Mouse (Mus musculus): ENCODE data around the gene Hephl1. TPM values are rescaled to one million over a fixed set of nuclear protein-coding genes. Genes with fewer than 3 reads are reported as not detected.

Gene Hephl1
- total RNA-seq, 2 experiments from 2014 or later: not detected

DNA sequence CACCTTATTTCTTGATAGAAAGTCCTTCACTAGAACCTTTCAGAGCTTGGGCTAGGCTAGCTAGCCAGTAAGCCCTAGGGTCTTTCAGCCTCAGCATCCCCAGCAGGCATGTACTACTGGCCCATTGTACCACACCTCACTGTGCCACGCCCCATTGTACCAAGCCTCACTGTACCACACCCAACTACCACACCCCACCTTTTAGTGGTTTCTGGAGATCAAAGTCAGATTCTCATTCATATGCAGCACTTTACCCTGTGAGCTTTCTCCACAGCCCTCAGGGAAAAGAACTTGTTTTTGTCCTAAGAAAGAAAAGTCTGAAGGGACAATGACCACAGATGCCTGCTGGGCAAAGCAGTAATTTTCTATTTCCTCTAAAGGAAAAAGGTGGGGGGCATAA is 88.9 kb downstream of the Hephl1 start:
- ATAC-seq (replicated peaks; ENCODE audit: low FRiP score, low TSS enrichment, poor library complexity, severe bottlenecking): no peak

DNA sequence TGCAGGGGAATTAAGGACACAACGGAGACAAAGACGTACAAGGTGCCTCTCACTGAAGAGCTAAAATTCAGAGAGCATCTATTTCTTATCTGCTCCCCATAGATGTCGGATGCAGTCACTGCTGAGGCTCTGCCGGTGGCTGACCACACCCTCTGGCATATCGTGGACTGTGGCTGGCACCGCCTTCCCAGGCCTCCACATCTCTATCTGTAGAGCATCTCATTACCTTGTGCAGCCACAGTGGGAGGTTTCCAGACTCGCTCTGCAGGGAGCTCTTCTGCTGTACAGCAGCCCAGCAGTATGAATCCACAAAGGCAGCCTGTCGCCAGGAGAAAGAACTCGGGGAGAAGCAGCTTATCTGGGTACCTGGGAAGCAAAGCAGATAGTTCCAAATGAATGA is 90.8 kb downstream of the Hephl1 start:
- ATAC-seq (replicated peaks; ENCODE audit: low FRiP score, low TSS enrichment, poor library complexity, severe bottlenecking): peak; percentile 80

DNA sequence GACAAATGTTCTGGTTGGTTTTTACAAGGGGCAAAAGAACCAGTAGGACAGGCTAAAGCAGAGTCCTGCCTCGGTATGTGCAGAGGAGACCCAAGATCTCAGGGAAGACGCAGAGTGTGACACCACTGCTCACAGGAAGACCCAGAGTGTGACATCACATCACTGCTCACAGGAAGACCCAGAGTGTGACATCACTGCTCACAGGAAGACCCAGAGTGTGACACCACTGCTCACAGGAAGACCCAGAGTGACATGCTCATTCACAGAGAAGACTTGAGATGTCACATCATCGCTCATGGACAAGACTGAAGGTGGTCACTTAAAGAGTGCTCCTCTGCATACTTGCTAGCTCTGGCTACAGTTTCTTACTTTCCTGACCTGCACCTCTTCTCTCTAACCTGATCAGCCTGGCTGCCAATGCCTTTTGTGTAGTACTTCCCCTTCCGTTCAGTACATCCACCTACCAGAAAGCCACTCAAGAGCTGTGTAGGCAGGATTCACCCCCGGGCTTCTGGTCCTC is 91.3 kb downstream of the Hephl1 start:
- no peak for ATAC-seq (replicated peaks; ENCODE audit: low FRiP score, low TSS enrichment, poor library complexity, severe bottlenecking)

DNA sequence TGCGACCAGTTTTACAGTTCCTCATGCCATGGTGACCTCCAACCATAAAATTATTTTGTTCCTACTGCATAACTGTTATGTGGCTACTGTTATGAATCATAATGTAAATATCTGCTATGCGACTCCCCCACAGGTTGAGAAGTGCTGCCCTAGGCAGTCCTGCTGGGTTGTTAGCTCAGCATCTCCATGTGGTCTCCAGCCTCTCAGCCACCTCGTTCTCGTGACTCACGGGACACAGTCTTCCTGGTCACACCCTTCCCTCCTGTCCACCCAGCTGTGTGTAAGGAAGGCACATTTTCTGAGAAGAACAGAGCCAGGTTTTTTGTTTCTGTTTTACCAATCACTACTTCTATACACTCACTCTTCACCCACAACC is 93.2 kb downstream of the Hephl1 start:
- no peak for ATAC-seq (replicated peaks; ENCODE audit: low FRiP score, low TSS enrichment, poor library complexity, severe bottlenecking)

DNA sequence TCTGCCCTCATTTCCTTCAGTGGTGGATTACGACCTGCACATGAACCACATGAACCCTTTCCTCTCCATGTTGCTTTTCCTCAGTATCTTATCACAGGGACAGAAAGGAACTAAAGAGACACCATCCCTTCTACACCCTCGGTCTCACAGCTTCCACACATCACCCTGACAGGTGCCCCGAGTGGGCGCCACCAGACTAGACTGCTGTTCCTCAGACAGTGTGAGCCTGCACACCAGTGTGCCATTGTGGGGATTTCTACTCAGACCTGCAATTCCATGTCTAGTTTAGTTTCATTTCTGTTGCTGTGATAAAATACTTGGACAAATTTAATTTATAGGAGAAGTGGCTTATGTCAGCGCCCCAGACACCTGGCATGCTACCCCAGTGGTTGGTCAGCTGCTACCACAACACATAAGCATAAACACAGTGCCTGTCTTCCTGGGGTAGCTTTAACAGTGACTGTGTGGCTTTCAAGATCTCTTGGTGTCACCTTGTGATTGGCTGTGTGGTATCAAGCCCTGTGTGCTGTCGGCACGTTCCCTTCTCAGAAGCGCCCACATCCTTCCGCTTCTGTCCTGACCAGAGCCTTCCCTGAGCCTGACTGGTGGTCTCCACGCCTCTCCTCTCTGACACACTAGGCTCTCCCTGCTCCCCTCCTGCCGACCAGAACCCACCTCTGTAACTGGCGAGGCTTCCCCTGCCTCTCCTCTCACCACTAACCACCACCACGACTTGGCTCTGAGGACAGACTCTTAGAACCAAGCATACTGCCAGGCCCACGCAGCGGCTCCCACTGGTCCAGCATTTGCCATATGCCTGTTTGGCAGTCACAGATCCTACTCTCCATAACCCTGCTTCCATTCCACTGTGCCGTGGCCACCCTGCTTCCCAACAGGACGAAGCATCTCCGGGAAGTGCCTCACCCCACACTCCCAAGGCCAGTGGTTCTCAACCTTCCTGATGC is 93.8 kb downstream of the Hephl1 start:
- peak; percentile 75 for ATAC-seq (replicated peaks; ENCODE audit: low FRiP score, low TSS enrichment, poor library complexity, severe bottlenecking)

DNA sequence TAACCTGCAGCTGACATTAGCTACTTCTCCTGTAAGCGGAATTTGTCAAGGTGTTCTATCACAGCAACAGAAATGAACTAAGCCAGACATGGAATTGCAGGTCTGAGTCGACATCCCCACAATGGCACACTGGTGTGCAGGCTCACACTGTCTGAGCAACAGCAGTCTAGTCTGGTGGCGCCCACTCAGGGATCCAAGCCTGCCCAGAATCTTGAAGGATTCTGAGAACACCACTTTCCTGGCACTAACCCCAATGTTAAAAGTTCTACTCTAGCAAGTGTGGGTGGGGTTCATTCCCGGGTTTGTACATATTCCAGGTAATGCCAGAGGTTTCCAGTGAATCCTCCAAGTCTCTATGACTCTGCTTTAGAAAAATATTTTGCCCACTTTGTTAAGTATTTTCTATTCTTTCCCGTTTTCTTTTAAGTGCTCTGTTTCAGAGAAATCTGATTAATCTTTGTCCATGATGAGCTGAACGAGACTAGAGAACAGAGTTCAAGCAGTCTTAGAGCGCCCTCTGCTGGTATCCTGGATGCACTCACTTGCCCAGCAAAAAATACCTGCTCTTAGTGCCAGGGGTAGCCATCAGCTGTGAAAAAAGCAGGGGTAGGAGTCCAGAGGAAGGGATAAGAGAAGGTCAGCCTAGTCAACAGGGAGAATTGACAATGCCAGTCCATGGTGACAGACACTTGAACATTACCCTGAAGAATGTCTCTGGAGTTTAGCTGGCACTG is 96.5 kb downstream of the Hephl1 start:
- ATAC-seq (replicated peaks; ENCODE audit: low FRiP score, low TSS enrichment, poor library complexity, severe bottlenecking): peak; percentile 63

DNA sequence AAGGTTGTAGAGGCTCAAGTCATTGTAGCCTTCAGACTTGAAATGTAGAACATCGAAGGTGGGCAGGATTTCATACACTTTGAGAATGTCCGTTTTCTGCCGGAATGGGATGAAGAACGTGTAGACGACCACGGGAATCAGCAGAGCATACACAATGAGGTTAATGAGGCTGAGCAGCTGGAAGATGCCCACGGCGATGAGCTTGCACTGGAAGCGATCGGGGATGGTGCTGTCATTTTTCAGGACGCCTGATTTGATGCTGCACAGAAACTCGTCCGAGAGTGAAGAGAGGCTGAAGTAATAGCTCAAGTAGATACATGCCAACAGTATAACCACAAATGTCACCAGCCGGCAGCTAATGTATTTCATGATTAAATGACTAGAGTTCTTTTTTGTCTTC is 104.3 kb downstream of the Hephl1 start:
- ATAC-seq (replicated peaks; ENCODE audit: low FRiP score, low TSS enrichment, poor library complexity, severe bottlenecking): no peak

DNA sequence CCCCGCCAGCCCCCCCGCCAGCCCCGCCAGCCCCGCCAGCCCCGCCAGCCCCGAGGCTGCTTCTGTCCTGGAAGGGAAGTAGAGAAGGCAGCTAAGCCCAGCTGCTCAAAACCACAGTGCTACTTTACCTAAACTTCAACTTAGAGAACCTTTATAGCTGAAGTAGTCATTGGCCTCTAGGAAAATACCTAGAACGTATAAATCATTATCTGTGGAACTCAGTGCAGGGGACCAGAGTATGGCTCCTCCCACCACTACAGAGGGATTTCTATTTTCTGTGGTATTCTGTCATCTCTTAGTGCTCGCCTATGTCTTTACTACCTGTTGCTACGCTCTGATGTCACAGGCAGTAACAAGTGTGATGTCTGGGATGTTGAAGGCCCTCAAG is 107.6 kb downstream of the Hephl1 start:
- no peak for ATAC-seq (replicated peaks; ENCODE audit: low FRiP score, low TSS enrichment, poor library complexity, severe bottlenecking)

DNA sequence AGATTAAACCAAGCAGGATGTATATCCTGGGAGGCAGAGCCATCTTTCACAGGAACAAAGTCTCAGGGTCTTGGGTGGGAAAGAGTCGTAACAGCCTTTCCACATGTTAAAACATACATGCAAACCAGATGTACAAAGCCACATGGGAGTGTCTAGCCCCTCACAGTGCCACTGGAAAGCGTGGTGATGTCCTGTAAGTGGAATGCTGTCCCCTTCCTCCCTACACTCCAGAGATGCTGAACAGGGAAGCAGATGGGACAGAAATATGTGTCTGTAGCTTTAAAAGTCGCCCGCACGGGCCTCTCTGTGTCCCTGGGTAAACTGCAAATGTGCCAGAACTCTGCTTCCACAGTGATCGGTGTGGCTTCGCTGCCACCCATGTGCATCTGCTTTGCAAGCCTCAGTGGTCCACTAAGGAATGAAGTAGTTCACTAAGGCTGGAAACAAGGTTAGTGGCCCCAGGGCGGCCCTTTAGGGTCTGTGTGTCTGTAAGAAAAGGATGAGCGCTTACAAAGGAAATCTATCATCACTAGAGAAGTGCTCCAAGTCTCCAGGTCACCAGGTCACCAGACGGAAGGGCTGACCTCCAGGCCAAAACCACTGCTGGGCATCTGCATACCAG is 108.1 kb downstream of the Hephl1 start:
- no peak for ATAC-seq (replicated peaks; ENCODE audit: low FRiP score, low TSS enrichment, poor library complexity, severe bottlenecking)

DNA sequence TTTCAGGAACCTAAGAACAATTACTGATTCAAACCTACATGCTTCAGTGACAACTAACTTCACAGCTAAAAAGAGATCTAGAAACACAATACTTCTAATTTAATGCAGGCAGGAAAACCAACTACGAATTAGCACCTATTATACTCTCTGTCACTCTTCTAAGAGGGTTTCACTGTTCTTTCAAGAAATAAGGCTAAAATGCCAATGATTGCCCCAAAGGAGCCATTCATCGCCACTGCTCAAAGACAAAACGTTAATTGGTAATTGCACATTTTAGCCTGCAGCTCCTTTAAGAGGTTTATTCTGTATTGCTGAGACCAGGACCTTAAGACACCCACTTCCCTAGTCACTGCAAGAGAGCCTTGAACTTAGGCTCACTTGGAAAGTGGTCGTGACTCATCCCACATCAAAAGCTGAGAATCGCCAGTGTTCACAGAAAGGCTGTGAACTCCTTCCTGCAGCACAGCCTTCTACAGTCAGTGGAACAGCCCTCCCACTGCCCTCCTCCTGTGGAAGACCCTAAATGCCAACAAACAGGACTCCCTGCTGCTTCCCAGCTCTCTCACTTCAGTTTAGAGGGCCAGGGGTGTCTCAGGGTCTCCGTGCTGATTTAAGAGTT is 108.8 kb downstream of the Hephl1 start:
- no peak for ATAC-seq (replicated peaks; ENCODE audit: low FRiP score, low TSS enrichment, poor library complexity, severe bottlenecking)

Other genes with a start within 250 kb of the Hephl1 start
- gene Izumo1r, start 208.2 kb downstream of the Hephl1 start, total RNA-seq (2014; fragmentation: Nextera tagmentation): 1.9 TPM in 1 of 2 replicates, not detected in the other
- gene Izumo1r, start 208.2 kb downstream of the Hephl1 start, total RNA-seq (2017): not detected in 2 replicates
- 3.9 and 19.7 TPM in 2 replicates for gene Panx1, start 66.6 kb downstream of the Hephl1 start, total RNA-seq (2014; fragmentation: Nextera tagmentation)
- 5.2 and 5.4 TPM in 2 replicates for gene Panx1, start 66.6 kb downstream of the Hephl1 start, total RNA-seq (2017)
- gene Vstm5, start 126.9 kb upstream of the Hephl1 start, total RNA-seq (2014; fragmentation: Nextera tagmentation): 3.0 and 3.4 TPM in 2 replicates
- 0.88 and 1.5 TPM in 2 replicates for gene Vstm5, start 126.9 kb upstream of the Hephl1 start, total RNA-seq (2017)
- 26.1 and 33.5 TPM in 2 replicates for gene Med17, start 167.8 kb upstream of the Hephl1 start, total RNA-seq (2014; fragmentation: Nextera tagmentation)
- 28.2 and 37.4 TPM in 2 replicates for gene Med17, start 167.8 kb upstream of the Hephl1 start, total RNA-seq (2017)
- 439 and 454 TPM in 2 replicates for gene Taf1d, start 194.1 kb upstream of the Hephl1 start, total RNA-seq (2014; fragmentation: Nextera tagmentation)
- gene Taf1d, start 194.1 kb upstream of the Hephl1 start, total RNA-seq (2017): 1,383 and 1,827 TPM in 2 replicates
- 6.5 and 8.3 TPM in 2 replicates for gene 4931406C07Rik, start 194.3 kb upstream of the Hephl1 start, total RNA-seq (2014; fragmentation: Nextera tagmentation)
- 5.2 and 6.7 TPM in 2 replicates for gene 4931406C07Rik, start 194.3 kb upstream of the Hephl1 start, total RNA-seq (2017)
- gene Cep295, start 245.7 kb upstream of the Hephl1 start, total RNA-seq (2014; fragmentation: Nextera tagmentation): 71.0 and 86.0 TPM in 2 replicates
- gene Cep295, start 245.7 kb upstream of the Hephl1 start, total RNA-seq (2017): 45.3 and 66.4 TPM in 2 replicates

Measured in megakaryocyte-erythroid progenitor cell, adult 5-6 weeks (primary cell).